Mouse (Mus musculus) megakaryocyte, embryonic 14.5 days (primary cell): ENCODE results near the gene Poc1a.

Experiments used
- FLI1 ChIP-seq: IDR thresholded peaks from 2 replicates; pipeline ENCODE4 v1.6.1; 2012; ENCODE audit warnings: low read length, inconsistent platforms, mixed read lengths
- GATA1 ChIP-seq: IDR thresholded peaks from 3 replicates; pipeline ENCODE4 v1.6.1; 2012; ENCODE audit warnings: mixed read lengths, low read length, inconsistent platforms, borderline replicate concordance

DNA sequence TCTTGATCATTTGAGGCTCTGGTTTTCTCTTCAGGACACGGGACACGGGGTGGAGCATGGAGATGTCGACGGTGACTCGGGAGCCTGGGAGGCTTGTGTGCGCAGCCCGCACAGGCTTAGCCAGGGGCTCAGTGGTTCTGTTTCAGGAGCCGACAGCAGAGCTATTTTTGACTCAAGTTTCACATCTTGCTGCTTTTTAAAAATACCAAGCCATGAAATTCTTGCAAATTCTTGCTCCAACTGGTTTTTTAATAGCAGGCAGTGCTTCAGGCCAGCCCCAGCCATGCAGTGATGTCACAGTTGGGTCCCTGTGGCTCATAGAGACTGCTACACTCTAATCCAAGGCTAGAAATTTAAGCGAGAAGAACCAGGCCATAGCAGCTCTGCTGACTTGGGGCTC lies 56.8 kb downstream of the Poc1a start:
- TF ChIP-seq GATA1 (no peak), FLI1 (no peak)
